Mouse (Mus musculus): ENCODE results near the gene Arpp19. TPM values are rescaled to one million over a fixed set of nuclear protein-coding genes. Genes with fewer than 3 reads are reported as not detected.

Arpp19 gene
- total RNA-seq, 4 experiments from 2014 or later = 195 to 332 (median 231) TPM

DNA sequence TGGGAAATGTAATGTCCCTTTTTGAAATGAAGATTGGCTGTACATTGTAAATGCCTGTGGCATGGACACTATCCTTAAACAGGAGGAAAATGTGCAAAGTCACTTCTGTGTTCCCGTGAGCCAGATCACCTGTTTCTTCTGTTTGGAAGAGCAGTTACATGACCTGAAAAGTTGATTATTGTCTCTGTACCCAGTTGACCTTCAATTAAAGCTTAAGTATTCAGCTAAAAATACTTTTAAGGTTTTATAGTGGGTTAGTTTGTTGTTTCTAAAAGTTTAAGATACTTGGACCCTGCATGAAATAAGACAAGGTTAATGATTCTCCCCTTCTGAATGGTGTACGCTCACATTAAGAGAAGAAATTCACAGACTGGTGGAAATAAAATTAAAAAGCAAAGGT, 3.2 kb downstream of the Arpp19 start:
- no peak for DNase-seq

GRCm38 (mm10) chr9:75041840-75042525, 4.6 kb downstream of the Arpp19 start:
- DNase-seq = no peak

- DNase-seq = no peak
Observed at GRCm38 (mm10) chr9:75043191-75043590, 5.8 kb downstream of the Arpp19 start.

- DNase-seq = no peak
Observed at GRCm38 (mm10) chr9:75047079-75047478, 9.7 kb downstream of the Arpp19 start.

- no peak for DNase-seq
Observed at GRCm38 (mm10) chr9:75049100-75049499, 11.7 kb downstream of the Arpp19 start.

DNA sequence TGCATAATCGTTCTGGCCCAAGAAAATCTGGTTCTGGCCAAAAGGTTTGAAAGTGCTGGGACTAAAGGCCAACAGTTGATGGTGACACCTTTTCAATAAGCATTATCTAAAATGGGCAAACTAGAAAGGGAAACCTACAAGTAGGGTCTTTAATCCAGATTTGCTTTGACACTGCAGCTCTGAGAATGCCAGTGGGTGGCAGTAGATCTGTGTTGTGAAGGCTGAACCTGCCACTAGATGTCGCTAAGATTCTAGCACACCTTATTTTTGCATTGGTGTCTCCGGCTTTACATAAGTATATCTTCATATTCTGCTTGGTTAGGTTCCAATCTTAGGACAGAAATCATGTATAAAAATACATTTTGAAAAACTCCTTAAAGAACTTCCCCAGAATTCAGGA, 12.6 kb downstream of the Arpp19 start:
- no peak for DNase-seq

- no peak for DNase-seq
Observed at GRCm38 (mm10) chr9:75051841-75052240, 14.4 kb downstream of the Arpp19 start.

- DNase-seq = no peak
Observed at GRCm38 (mm10) chr9:75055046-75055445, 17.6 kb downstream of the Arpp19 start.

GRCm38 (mm10) chr9:75064678-75065331, 27.4 kb downstream of the Arpp19 start:
- no peak for DNase-seq

GRCm38 (mm10) chr9:75070457-75071028, 33.1 kb downstream of the Arpp19 start, which contains the start of gene Myo5a:
Gene Myo5a, plus strand, starts transcription at chr9:75071015.
- DNase-seq = no peak

DNA sequence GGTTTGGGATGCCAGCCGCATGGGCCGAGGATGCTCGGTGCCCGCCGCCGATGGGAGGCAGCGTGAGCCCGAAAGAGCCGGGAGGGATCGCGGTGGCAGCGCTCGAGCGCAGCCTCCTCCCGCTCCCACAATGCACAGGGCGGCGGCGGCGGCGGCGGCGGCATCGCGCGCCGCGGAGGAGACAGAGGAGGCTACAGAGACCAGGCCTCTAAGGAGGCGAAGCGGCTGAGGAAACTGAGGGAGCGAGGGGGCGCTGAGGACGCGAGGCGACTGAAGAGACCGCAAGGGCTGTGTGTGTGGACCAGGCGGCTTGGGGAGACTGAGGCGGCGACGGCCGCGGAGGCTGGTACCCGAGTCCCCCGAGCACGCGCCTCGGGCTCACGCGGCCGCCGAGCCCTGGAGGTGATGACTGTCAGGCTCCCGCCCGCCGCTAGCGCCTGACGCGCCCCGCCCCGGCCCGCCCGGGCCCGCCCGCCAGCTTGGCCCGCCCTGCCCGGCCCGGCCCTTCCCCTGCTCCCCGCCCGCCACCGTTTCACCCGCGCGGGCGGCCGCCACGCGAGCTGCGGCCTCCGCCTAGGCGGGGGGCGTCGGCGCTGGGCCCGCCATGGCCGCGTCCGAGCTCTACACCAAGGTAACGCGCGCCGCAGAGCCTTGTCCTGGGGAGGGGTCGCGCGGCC, 33.8 kb downstream of the Arpp19 start:
- peak; percentile 65 for DNase-seq

- peak; percentile 17 for DNase-seq
Observed at GRCm38 (mm10) chr9:75071706-75072192, 34.3 kb downstream of the Arpp19 start.

DNA sequence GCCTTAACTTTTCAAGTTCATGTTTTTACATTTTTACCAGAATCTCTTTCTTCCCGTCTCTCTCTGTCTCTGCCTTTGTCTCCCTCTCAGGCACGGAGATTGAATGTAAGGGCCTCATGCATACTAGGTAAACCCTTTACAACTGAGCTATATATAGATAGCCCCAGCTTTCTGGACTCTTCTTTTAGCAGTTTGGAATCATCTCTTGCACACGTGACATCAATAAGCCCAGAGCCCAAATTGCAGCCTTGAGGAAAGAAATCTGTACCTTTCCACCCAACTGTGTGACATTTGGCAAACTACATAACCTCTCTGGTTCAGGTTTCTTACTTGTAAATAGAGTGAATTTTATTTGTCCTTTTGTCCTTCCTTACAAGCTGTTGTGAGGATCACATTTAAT, 34.9 kb downstream of the Arpp19 start:
- no peak for DNase-seq

- no peak for DNase-seq
Observed at GRCm38 (mm10) chr9:75077191-75077590, 39.8 kb downstream of the Arpp19 start.

DNA sequence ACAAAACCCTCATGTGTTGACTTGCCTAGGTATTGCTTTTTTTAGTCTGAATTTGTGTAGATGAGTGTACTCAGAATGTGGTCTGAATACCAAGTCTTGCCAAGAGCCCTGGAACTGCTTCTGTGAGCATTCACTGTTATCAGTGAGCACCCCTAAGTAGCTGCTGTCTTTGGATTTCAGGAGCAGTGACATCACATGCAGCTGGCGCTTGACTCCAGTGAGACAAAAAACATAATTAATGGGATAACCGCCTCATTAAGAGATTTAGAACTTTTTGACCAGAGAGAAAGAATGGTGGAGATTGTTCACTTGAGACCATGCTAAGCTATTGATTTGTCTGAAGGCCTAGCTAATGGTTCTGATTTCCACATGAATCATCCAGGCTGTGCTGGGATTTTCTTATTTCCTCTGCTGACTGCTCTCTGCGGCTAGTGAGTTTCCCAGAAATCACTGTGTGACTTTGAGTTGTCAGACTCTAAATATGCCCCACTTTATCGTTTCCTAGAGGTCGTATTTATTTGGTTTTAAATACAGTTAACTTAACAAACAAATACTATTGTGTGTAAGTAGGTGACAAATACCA, 47.9 kb downstream of the Arpp19 start:
- DNase-seq = no peak

GRCm38 (mm10) chr9:75087823-75088222, 50.4 kb downstream of the Arpp19 start:
- no peak for DNase-seq

DNA sequence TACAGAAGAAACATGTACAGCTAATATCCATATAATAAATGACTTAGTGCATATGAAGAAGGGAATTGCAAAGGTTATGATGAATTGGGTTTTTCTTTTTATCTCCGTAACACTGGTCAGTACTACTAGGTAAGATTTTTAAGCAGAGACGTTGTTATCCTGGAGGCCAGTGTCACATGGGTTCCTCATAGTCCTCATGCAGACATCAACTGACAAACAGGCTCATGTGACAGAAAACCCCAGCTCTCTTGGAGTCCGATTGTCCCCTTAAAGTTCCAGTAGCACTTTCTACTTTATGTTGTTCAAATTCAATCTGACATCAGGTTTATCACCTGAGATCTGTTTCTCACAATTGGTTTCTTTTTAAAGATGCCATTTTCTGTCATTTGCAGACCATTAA, 51.9 kb downstream of the Arpp19 start:
- no peak for DNase-seq

DNA sequence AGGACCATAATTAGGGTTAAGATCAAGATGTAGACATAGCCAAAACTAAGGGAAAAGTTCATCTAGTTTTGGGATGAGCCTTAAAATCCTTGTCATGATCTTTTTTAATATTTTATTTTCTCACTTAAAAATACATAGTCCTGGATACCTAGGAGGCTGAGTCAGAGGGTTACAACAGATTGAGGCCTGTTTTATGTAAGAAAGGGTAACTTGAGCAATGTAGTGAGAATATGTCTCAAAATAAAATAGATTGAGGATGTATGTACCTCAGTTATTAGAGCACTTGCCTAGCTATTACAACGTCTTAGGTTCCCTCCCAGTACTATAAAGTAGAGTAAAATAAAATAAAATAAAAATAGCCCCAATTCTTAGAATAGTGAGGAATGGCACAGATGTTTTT, 54.7 kb downstream of the Arpp19 start:
- DNase-seq = no peak

- DNase-seq = no peak
Observed at GRCm38 (mm10) chr9:75094762-75095161, 57.3 kb downstream of the Arpp19 start.

DNA sequence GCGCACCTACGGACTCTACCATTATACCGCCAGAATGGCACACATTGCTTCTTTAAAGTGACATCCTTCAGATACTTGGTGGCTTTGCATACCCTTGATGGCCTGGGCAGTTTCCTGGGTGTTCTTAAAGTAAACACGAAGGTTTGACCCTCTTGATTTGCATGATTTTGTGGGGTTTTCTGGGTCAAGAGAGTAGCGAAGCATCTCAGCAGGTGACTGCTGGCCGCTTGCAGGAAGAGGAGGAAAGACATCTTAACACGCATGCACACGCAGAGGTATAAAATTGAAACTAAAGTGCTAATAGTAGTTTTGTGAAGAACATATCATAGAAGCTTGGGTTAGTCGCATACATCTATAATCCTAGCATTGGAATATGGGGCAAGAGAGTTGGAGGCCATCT, 61.5 kb downstream of the Arpp19 start:
- no peak for DNase-seq

- DNase-seq = no peak
Observed at GRCm38 (mm10) chr9:75100157-75100781, 62.9 kb downstream of the Arpp19 start.

GRCm38 (mm10) chr9:75102131-75102530, 64.7 kb downstream of the Arpp19 start:
- no peak for DNase-seq
